Mouse (Mus musculus) 3134 (cell line): ENCODE measurements around the gene Mtfp1.
"Not testable (repeated sequence)": the region's sequence is repeated elsewhere in the genome, so short reads cannot be mapped to it uniquely, and the experiment has no call there.

Source experiments
- DNase-seq: peaks from one replicate; pipeline ENCODE4 v3.0.0-alpha.2; 2011; ENCODE audit warnings: low spot score; ENCODE audit not compliant: insufficient read length; ENCODE audit errors: extremely low read depth

The Mtfp1 gene

GRCm38 (mm10) chr11:4095171-4096053 lies at the start of gene Mtfp1:
Mtfp1 (minus strand) TSS chr11:4095445.
- DNase-seq, result peak; percentile 51

DNA sequence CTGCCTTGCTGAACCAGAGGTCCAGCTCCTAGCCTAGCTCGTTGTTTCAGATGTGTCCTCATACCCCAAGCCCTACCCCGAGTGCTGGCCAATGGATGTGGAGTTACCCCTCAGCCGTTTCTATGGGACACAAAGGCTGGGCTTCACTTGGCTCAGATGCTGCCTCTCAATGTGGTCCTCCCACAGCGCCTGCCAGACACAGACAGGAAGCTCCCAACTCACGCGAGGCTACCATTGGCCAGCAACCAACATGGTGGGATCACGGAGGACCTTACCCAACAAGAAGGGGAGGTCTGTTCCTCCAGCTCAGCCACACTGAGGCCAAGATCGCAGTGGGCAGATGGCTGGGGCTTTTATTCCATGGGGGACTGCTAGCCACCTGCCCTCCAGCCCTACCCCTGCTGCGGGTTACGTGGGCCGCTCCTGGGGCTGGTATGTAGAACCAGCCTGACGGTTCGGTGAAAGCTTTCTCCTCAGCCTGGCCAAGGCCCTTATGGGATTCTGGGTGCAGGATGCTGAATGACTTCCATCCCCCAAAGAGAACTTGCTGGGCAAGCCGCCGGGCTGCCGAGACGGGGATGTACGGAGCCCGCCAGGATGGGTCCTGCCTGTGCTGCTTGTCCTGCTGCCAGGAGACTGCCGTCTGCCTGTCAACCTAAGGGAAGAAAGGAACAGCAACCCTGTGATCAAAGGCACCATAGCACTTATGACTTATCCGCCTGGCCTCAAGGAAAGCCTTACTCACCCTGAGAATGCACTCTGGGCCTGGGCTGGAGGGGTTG lies 48.2 kb upstream of the Mtfp1 start:
- DNase-seq, result no peak

GRCm38 (mm10) chr11:4142352-4142751 lies 47.1 kb upstream of the Mtfp1 start:
- peak; percentile 46 for DNase-seq

DNA sequence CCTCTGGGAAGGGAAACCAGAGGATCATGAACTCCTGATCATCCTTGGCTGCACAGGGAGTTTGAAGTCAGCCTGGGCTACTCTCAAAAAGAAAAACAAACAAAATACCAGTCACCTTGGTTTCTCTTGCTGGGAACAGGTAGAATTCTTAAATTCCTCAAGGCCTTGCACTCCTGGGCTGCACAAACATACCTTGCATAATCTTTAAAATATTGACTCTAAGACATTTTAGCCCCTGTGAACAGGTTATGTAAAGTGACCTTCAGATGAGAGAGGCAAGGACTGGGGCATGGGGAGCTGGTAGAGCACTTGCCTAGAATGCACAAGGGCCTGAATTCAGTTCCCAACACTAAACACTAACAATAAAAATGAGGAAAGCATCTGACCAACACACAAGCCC lies 46.3 kb upstream of the Mtfp1 start:
- no peak for DNase-seq

- no peak for DNase-seq
These were observed 43.7 kb upstream of the Mtfp1 start for GRCm38 (mm10) chr11:4138964-4139363.

DNA sequence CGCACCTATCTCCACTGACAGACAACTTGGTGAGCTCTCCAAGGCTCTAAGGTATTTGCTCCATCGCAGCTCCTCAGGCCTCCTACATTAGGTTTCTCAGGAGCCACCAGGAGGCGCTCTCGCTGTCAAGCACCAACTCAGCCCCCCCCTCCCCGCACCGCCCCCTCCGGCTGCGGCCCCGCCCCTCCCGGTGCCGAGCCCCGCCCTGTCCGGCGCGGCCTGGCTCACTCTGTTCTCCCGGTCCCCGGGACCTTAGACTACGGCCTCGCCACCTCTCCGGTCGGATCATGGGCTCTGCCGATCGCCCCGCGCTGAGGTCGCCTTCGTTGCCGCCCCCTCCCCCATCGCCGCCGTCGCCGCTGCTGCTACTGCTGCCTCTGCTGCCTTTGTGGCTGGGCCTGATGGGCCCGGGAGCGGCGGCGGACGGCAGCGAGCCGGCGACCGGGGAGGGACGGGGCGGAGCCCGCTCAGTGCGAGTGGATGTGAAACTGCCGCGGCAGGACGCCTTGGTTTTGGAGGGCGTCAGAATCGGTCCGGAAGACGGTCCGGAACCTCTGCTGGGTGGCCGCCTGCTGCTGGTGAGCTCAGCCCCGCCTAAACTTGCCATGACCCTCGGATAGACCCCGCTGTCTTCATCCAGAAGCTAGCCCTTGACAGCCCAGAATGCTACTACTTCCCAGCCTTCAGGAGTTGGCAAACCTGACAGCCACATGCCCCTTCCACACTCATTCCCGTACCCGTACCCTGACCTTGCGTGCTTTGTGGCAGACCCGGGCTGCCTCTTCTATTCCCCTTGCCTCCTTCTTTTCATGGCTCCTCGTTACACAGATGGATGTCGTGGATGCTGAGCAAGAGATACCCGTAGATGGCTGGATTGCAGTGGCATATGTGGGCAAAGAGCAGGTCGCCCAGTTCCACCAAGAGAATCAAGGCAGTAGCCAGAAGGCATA lies 40.0 kb upstream of the Mtfp1 start, which contains the start of gene Rnf215:
Gene Rnf215 (plus strand): TSS at position 217 of the 950 bp plus-strand sequence.
- DNase-seq, result peak; percentile 85

DNA sequence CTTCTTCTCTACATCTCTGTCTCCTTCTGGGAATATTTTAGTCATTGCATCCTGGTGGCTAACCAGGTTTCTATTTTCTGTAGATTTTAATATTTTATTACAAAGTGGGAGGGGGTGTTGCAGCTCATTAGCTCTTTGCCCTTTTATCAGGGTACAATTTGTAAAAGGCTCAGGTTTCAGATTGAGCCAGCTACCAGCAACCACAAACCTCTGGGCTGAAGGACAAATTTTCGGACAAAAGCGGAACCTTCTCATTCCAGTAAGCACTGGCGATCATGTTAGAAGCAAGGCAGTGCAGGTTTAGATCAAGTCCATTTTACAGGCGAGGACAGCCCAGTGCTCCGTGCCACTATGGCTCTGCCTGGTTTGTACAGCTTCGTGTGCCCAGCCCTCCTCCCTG lies 39.2 kb upstream of the Mtfp1 start:
- no peak for DNase-seq

DNA sequence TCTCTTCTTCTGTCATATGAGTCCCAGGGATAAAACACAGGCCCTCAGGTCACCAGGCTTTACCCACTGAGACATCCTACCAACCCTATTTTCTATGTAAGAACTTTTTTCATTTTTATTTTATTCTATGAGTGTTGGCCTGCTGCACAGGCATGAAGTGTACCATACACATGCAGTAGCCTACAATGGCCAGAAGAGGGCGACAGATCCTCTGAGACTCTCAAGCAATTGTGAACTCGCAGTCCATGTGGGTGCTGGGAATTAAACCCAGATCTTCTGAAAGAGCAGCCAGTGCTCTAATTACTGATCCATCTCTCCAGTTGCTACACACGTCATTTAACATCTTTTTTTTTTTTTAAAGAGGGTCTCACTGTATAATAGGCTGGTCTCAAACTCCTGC lies 38.2 kb upstream of the Mtfp1 start:
- no peak for DNase-seq

- not testable (repeated sequence) for DNase-seq
These were observed 33.2 kb upstream of the Mtfp1 start for GRCm38 (mm10) chr11:4128461-4128860.

GRCm38 (mm10) chr11:4127059-4127458 lies 31.8 kb upstream of the Mtfp1 start:
- DNase-seq, result no peak

DNA sequence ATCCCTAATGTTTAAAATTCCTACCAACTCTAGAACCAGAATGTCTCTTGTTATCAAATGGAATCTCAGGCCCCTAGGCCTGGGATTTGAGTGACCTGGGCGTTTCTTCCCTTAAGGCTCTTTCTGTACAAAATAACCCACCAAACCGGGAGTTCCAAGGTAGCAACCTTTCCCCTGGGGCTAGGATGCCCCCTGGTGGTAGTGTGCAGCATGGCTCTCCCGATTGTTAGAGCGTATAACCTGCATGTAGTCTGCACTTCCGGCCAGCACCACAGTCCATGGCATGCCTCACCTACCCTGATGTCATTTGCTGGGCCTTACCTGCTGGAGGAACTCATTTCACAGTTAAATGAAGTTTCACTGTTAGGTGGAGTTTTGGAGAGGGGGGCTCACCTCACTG lies 28.7 kb upstream of the Mtfp1 start:
- DNase-seq, result no peak

- DNase-seq, result no peak
These were observed 27.7 kb upstream of the Mtfp1 start, which contains the start of gene Sec14l2 for GRCm38 (mm10) chr11:4122742-4123579. Sec14l2 (minus strand) TSS chr11:4123415.

- DNase-seq, result no peak
These were observed 27.0 kb upstream of the Mtfp1 start for GRCm38 (mm10) chr11:4122226-4122625.

DNA sequence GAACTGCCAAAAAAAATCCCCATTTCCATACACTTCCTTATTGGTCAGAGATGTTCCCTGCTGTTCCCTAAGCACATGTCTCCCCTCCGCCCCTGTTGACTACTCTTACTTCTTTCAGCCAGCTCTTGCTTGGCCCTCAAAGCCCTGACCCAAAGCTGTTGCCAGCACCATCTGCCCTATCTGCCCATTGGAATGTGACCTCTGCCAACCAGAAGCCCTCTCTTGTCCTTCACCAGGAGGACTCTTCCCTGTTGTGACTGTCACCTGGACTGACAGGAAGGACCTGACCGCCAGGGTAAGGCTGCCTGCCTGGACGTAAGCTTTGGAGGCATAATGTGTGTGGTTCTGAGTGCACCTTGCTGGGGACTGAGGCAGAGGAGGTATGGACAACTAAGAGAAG lies 26.4 kb upstream of the Mtfp1 start:
- no peak for DNase-seq

GRCm38 (mm10) chr11:4119635-4120034 lies 24.4 kb upstream of the Mtfp1 start:
- no peak for DNase-seq

GRCm38 (mm10) chr11:4118081-4118921 lies 23.1 kb upstream of the Mtfp1 start:
- DNase-seq, result peak; percentile 80

- DNase-seq, result no peak
These were observed 22.3 kb upstream of the Mtfp1 start for GRCm38 (mm10) chr11:4117372-4118071.
